Mouse (Mus musculus) small intestine, adult 2 months (tissue): ENCODE data around the gene Zfp958.

Experiments
- CTCF ChIP-seq: fragments of 200-500 bp; IDR thresholded peaks from 2 replicates; pipeline ENCODE4 v1.5.1; 2012; ENCODE audit warnings: low read depth, mild to moderate bottlenecking, control low read depth, inconsistent platforms, low read length, moderate library complexity, mixed read lengths; ENCODE audit not compliant: insufficient replicate concordance, insufficient read length; ENCODE audit errors: extremely low read depth
- POLR2A ChIP-seq: fragments of 200-500 bp; IDR thresholded peaks from 2 replicates; pipeline ENCODE4 v1.6.1; 2012; ENCODE audit warnings: low read depth, mild to moderate bottlenecking, control low read depth, inconsistent platforms, low read length, moderate library complexity

DNA sequence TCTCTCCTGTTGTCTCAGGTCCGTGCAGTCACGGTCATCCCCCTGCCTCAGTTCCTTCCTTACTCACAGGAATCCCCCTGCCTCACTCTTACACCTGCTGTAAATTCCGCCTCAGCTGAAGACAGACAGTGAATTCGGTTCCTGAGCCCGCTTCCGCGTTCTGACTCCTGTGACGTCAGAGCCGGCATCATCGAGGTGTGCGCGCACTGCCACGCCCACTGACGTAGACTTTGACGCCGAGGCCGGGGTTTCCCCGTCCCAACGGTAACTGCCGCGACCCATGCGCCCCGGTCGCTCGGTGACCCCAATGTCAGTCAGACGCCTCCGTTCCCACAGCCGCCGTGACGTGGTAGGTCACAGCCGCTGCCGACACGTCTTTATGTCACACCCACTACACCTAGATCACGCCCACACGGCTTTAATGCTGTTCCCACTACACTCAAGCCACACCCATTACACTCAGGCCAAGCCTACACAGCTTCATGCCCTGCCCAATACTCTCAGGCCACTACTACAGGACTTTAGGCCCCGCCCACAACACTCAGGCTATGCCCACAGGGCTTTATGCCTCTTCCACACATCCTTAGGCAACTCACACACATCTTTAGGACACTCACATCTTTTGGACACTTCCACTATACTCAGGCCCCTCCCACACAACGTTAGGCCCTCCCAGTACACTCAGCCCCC, 65.4 kb downstream of the Zfp958 start:
- no peak for TF ChIP-seq POLR2A
- TF ChIP-seq CTCF, result no peak
